Mouse (Mus musculus) kidney, postnatal 25 days (tissue): ENCODE data around the gene Myl4.
A peak's percentile ranks its signal among the peaks of the same experiment; 100 is the strongest.

ENCODE experiments used
- DNase-seq, 2 experiments: peaks; one replicate each; pipeline ENCODE4 v3.0.0; 2021; ENCODE audit warnings: mixed read lengths in 2 of 2

Gene Myl4

DNA sequence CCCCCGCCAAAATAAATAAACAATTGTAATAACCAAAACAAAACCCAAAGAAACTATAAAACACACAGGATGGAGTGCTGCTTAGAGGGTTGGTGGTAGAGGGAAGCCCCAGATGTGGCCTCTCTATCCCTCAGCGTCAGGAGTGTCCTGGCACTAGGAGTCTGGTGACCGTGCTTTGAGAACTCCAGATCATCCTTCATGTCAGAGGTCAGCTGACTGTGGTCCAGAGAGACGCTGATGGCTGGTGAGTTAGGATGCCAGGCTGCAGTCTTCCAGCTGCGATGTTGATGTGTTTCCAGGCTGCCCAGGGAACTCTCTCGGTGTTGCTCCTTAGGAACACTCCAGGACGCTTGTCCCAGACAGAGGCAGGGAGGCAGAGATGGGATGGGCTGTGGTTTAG lies 21.6 kb downstream of the Myl4 start:
- DNase-seq, result no peak

DNA sequence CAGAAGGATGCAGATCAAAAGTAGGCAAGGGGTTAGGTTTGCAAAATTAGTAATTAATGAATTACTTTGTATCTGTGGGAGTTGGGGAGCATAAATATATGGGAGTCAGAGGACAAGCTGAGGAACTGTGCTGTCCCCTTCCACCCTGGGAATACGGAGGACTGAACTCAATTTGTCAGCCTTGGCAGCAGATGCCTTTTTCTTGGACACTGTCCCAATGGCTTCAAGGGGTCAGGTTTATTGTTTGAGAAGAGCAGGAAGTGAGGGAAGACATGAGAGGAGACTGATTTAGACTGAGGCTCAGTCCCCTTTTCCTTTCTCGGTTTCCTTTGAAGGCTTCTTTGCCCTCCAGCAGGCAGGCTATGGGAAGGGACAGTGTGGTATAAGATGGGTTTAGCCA lies 22.1 kb downstream of the Myl4 start:
- peak in 1 of 2 experiments; percentile 8 for DNase-seq

DNA sequence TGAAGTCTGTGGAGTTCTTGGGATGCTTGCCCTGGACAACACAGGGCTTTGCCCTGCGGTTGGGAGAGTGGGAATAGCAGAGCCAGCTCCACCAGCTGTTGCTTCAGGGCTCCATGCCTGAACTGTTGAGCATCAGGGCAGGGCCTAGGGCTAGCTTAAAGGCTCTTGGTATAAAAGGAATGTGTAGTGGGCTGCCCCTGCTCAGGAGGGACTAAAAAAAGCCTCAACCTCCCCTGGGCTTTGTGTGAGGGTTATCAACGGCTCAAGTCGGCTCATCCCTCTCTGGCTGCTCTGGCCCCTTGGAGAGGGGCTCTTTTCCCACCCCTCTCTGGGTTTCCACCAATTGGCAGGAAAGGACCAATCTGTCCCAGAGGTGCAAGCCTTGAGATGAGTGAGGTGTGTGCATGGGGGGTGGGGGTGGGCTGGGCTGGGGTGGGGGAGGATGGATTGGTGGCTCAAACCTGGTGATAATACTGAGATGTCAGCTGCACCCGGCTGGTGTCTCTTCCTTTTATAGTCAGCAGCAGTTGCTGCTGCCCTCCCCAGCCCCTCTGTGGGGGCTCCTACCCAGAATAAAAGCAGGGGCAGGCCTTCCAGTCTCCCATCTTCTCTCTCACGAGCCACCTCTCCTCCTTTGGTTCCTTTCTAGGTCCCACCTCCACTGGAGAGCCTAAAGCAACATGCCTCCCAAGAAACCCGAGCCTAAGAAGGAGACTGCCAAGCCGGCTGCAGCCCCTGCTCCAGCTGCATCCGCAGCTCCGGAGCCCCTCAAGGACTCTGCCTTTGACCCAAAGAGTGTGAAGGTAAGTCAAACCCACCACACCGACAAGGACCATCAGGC lies 26.5 kb downstream of the Myl4 start:
- DNase-seq, result no peak

DNA sequence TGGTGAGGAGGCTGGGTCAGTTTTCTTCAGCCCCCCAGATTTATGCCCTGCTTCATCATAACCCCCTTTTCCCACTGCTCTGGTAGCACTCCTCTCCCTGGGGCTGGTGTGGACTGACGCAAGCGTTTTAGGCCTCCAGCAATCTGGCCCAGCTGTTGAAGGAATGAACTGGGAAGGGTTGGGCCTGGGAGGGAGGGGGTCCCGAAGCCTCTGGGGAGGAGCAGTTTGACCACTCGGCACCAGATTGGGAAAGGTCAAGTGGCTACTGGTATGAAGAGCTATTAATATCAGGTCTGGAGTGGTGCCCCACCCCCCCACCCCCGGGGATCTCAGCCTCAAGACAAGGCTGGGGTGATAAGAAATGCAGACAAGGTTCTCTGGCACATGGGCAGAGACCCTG lies 27.6 kb downstream of the Myl4 start:
- DNase-seq, result no peak

DNA sequence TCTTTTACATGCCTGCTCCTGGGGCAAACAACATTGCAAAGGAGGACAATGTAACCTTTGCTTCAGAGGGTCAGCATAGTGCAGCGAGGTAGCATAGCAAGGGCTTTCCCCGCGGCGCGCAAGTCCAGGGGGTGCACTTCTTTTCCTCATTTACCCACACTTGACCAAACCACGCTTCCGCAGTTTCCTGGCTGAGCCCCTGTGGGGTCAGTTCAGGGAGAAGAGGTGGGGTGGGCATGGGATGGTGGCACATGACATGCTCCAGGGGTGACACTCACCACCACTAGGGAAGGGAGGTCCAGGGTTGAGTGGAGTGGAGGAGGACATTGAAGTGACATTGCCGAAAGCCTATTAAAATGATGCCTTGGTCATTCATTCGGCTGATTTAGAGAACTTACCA lies 28.6 kb downstream of the Myl4 start:
- DNase-seq, result no peak

DNA sequence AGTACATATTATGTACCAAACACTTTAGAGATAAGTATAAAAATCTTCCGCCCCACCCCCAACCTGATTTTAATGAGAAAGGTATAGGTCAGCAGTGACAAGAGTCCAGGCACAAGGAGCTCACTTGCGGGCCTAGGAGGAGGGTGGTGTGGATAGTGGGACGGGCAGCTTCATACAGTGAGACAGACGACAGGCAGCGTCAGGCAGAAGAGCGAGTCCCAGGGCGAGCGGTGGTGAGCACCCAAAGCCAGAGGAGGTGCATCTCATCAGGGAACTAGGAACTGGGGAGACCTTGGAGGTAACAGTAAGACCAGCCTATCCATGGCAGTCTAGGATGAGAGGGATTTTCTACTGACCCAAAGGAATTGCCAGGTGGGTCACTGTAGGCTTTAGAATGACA lies 29.1 kb downstream of the Myl4 start:
- DNase-seq, result no peak

DNA sequence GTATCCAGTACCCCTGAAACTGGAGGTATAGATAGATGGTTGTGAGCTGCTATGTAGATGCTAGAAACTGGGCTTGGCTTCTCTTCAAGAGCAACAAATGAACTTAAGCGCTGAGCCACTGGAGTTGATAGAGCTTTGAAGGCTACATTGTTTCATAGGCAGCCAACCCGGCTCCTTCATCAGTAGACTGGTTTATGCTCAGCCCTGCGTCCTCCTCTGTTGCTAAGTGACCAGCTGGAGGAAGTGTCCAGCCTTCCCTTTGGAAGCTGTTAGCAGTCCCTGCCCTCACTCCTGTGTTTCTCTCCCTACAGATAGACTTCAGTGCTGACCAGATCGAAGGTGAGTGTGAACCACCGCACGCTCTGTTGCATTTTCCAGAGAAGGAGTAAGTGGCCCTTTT lies 29.6 kb downstream of the Myl4 start:
- DNase-seq, result no peak

DNA sequence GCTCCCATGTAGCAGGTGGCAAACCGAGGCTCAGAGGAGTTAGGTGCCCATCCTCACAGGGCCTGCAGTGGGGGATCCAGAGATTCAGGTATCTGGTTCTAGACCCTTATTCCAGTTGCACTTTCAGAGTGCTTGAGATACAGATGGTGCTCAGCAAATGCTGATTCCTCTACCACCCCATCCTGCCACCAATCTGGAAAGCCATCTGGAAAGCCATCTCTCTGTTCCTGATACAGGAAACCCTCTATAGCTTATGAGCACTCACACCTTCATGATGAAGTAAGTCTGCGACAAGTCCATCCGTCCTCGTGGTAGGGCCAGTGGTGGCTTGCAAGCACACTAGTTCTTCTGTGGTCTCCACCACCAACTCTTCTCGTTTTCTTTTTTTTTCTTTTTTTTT lies 30.1 kb downstream of the Myl4 start:
- DNase-seq, result no peak

DNA sequence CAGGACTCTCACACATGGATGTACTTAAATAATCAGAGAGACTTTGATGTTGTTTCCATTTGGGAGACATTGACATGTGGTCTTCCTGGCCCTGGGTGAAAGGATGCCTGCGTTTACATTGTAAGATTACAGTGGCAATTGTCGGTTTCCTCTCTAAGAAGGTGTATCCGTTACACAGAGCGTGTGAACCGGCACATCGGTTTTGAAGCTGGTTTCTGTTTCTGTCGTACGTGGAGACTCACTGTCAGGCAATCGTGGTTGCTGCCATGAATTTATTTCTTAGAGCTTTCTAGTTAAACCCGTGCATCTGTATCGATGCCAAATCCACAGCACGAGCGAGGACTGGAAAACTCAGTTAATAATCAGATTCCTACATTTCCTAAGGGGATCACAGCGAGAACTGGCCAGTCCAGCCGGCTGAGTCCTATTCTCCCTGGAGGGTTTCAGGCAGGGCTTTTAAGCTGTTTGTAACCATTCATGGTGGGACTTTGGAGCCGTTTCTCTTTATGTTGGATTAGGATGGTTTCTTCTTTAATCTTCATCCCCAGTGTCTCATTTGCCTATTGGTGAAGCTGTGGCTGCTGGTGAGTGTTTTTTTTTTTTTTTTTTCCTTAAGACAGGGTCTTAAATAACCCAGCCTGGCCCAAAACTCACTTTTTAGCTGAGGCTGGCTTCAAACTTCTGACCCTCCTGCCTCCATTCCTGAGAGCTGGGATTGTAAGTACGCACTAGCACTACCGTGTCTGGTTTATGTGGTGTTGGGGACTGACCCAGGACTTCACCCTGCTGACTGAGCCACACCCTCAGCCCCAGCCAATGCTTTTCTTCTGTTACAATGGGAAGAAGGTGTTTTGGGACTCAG lies 31.2 kb downstream of the Myl4 start:
- DNase-seq, result no peak

DNA sequence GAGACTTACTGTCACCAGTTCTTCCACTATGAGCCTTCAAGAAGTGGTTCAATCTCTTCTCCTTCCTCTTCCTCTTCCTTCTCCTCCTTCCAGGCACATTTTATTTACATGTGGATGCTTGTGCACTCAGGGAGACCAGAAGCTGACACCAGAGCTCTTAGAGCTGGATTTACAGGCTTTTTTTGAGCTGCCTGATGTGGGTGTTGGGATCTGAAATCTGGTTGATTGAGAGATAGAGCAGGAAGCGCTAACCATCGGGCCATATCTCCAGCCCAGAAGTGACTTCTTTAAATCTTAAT lies 31.8 kb downstream of the Myl4 start:
- no peak for DNase-seq

DNA sequence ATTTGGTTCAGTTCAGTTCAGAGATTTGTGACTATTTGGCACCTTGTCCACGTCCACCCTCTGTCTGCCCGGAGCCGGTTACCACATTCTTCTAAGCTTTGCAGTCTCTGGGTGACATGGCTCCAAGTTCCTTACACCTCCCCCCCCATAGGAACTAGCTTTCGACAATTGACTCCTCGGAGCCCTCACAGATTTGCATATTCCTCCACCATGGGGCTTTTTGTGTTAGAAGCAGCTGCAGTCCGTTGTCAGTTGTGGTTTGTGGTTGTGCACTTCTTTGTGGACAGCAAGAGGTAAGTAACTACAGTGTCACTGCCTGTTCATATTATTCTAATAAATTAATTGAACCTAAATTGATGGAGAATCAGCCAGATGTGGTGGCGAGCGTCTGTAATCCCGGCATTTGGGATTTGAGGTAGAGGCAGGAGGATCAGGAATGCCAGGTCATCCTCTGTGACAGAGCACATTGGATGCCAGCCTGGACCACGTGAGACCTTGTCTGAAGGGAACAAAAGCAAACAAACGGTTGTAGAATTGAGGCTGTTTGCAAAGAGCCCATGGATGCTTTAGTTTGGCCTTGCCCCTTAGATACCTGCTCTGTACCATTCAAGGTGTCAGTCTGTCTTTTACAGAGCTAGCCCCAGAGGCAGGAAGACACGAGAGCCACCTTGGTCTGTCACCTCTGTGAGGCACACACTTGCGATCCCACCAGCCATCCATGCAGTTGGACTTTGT lies 32.3 kb downstream of the Myl4 start:
- no peak for DNase-seq

DNA sequence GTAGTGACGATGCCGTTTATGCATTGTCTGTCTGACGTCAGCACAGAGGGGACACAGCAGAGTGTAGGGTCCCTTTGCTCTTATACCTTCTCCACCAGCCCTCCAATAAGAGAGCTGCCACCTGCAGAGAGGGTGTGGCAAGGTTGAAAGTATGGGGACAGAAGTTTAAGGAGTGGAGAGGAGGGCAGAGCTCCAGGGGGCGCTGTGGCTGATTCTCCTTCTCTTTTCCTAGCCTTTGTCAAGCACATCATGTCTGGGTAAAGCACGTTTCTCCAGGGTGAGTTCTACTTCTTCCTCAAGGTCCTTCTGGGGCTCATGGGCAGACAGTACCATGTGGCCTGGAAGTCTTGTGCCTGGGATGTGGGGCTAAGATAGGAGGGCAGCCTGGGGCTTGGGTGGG lies 35.0 kb downstream of the Myl4 start:
- no peak for DNase-seq

DNA sequence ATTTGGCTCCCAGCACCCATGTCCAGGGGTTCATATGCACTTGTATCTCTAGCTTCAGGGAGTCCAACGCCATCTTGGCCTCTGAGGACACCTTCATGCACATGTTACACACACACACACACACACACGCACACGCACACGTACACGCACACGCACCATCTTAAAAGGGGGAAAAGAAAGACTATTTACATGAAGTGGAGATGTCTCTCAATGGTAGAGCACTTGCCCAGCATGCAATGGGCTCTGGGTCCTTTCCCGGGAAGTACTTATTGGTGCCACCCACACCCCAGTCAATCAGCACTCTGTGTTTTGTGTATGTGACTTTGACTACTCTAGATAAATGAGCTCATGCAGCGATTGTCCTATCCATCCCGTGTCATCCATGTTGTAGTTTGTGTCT lies 37.4 kb downstream of the Myl4 start:
- DNase-seq, result no peak

DNA sequence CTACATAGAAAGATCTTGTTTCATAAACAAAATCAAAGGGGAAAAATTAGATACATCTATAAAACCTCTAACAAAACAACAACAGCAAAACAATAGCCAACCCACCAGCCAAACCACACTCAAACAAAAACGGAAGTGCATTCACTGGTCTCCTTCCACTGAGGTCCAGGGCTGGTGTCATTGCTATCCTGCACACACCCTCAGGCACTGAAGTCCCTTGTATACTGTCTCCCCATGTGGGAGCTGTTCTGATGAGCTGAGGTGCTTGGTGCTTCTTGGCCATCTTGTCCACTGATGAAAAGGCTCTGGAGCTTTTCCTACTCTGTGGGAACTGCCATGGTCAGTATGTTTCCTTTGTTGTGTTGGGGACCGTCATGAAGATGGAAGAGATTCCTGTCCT lies 38.0 kb downstream of the Myl4 start:
- no peak for DNase-seq

DNA sequence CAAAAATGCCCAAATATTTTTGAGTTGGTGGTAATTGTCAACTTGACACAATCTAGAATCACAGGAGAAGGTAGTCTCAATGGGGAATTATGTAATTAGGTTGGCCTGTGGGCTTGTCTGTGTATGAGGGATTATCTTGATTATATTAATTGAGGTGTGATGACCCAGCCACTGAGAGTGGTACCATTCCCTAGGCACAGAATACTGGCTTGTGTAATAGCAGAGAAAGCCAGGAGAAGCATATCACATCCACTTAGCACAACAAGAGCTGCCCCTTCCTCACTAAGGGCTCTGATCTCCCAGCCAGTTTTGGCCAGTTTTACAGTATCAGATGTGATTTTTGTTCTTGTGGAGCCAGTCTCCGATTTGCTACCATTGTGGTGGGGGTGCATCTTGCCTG lies 39.1 kb downstream of the Myl4 start:
- peak in 1 of 2 experiments; percentile 12 for DNase-seq

DNA sequence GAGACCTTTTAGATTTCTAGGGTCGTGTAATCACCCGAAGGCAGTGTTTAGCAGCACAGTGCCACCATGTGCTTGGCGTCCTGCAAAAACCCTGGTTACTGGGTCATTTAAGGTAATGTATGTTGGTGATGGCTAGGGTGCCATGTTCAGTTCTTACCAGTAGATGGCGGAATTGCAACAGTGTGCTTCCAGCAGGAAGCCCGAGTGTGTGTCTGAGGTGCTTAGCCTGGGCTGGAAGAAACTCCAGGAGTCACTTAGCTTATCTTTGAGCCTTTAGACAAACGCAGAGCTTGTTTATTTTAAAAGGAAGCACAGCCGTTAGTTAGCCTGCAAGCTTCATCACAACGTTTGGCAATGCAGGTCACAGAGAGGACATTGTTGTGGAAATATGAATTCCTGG lies 39.7 kb downstream of the Myl4 start:
- DNase-seq, result peak; percentile 76 to 86

DNA sequence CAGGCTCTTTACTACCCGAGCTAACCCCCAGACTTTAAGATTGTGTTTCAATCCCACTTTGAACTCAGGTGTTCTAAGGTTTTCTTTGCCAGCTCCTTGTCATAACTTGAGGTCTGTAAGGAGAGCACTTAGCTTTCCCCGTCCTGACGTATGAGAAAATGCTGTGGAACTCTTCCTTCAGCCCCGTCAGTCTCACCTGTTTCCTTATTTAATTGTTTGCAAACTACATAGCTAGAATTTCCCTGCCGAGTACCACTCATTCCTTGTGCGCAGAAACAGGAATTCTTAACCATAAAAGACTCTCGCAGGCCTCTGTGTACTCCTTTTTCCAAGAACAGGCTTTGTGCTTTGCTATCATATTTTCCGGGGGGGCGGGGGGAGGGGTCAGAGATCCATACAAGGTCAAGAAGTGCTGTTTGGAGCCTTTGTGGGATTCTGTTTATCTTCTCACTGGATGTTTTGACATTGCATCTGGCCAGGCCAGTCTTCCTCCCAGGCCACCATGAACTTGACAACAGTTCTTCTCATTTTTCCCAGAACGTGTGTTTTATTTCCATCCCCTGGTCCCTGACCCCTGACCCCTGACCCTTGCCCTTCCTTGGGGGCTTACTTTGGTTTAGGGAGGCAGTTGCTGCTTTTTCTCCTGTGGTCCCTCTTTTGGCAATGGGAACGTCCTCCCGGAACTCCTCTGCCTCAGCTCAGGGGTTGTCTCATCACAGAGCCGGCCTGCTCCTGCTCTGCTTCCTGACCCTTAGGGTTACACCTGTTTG lies 41.8 kb downstream of the Myl4 start:
- peak in 1 of 2 experiments; percentile 38 for DNase-seq

DNA sequence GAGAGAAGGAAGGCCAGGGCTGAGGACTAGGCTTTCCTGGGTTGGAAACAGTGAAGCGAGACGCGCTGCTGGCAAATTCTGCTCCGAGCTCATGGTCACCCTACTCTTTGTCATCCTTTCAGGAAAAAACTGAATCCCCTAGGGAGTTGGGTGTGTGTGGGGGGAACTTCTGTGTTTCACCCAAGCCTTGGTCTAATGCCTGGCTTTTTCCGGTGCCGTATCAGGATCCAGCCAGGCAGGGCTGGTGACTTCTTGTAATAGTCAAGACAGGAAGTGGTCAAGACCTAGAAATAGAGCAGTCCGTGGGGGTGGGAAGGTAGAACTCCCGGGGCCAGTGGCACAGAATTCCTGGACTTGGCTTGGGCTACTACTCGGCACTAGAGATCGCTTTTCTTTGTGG lies 45.9 kb downstream of the Myl4 start:
- DNase-seq, result peak in 1 of 2 experiments; percentile 37

DNA sequence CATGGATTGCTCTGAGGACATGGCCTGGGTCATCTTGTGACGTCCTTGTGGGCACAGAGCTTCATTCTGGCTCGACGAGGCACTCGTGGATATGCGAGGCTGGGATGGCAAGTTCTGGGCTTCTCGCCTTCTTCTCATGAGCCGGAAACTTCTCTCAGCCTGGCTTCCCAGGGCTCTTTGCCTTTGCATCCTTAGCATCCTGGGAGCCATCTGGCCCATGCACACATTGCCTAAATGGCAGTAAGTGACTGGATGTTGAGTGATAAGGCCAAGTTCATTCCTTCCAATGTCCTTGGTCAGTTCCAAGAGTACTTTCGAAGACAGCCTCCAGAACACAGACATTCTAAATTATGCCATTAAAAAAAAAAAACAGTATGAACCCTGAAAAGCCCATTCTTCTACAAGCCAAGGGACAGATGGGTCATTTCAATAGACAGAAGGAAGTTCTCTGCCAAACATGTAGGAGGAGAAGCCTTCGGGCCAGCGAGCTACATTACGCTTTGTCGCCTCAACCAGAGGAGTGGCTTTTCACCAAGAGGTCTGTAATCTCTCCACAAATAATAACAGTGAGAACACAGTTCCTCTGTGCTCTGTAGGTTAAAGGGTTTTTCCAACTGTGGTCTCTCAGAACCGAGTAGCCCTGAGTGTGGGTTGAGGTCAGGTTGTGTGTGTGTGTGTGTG lies 48.9 kb downstream of the Myl4 start:
- no peak for DNase-seq

DNA sequence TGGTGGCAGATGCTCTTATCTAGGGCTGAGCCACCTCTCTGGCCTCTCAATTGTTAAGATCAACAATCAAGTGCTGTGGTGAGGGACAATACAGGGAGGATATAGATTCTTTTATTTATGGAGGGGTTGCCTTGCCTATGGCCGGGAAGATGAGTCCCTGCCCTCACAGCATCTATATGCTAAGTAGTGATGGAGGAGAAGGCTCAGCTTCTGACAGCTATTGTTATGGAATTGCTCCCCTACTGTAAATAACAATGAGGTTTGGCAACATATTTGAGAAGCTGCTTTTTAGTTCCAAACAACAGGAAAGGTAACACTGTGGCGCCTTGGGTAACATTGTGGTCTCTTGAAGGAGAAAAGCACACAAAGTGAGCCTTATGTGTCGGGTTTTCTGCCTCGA lies 50.2 kb downstream of the Myl4 start:
- DNase-seq, result no peak

DNA sequence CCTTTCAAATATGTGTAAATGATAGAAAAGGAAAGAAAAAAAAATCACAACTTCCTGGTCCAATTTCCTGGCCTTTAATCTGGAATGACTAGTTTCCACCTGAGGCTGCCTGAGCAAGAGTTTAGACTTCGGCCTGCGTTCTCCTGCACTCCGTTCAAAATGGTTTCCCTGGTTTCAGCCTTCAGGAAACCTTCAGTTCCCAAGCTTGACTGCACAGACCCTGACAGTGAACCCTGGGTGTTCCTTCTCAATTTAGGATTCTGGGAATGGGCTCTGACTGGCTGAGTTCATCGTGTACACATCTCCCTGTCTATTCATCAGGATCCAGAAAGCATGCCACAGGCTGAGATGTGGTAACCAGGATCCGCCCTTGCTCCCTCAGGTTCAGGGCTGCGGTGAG lies 53.7 kb downstream of the Myl4 start:
- no peak for DNase-seq
